Mouse (Mus musculus): Measurements from ENCODE around the gene Cstf1. TPM values are rescaled to one million over a fixed set of nuclear protein-coding genes. Genes with fewer than 3 reads are reported as not detected.

Gene Cstf1
- total RNA-seq (2021), result 10 to 100 TPM; 19.3 to 19.6 TPM
- long read RNA-seq, experiment 1, transcript Cstf1-201 (6 exons, 3,451 nt), result major isoform, 30 of 36 reads
- long read RNA-seq, experiment 1, partial matches to known transcripts, result 1 of 36 reads
- long read RNA-seq, experiment 1, other reads (novel, unspliced or antisense), result 5 of 36 reads
- long read RNA-seq, experiment 2, transcript Cstf1-201 (6 exons, 3,451 nt), result major isoform, 30 of 40 reads
- long read RNA-seq, experiment 2, partial matches to known transcripts, result 5 of 40 reads
- long read RNA-seq, experiment 2, other reads (novel, unspliced or antisense), result 5 of 40 reads

DNA sequence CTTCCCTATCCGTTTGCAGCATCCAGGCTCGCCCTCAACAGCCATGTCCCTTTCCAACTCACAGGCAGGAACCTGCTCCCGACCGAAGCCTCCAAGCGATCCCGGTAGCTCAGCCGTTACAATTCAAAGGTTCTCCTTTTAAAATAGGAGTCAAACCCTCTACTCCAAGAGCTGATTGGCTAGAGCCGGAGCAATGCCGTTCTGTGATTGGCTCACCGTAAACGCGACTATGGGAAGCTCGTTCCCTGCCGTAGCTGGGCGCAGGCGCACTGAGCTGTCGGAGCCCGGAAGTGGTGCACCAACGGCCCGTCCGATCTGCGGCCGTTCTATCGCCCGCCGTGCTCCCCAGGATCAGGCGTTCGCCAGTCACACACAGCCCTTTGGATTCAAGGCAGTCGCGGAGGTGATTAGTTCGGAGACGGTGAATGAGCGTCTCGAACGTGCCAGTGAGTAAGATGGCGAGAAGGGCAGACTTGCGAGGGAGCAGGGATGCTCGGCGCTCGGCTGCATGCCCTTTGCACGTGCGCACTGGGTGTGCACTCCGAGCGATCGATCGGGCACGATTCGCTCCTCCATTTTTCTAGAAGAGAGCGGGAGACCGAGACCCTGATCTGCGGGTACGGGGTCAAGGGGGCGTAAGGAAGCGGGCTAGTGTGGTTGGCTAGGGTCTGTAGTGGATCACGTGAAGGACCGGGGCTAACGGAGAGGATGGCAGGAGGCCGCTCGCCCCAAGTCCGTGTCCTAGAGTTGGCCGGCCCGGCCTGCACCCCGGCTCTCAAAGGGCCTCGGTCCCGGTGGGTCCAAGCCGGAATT lies at the start of gene Cstf1, which contains the start of gene Aurka:
Gene Cstf1, plus strand, starts transcription at position 271 of the 813 bp plus-strand sequence.
Gene Aurka, minus strand, starts transcription at position 125 of the 813 bp plus-strand sequence.
- peak; percentile 94 for DNase-seq
- intact Hi-C loops (cut with DNase I), result loop anchor here (2.0 to 10.0 kb wide), 2 partner anchors 24 to 634 kb away; partner anchors contain the start of gene Rae1

DNA sequence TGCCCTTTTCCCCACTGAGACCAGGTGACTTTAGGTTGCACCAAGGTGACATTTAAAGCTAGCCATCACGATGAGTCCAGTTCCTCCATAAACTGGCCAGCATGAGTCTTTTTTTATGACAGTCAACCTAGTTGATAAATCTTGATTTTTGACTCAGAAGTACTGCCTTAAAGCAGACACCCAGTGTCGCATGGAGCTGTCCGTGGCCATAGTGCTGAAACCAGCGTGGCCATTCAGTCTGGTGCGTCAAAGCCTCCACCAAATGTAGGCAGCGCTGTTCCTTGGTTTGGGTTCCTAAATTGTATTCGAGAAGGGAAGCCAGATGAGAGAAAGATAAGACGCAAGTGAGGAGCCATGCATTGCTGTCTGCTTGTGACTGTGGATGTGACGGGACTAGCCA lies 49.6 kb upstream of the Cstf1 start:
- intact Hi-C loops (cut with DNase I), result no loop called here
- DNase-seq, result peak; percentile 71 to 81

DNA sequence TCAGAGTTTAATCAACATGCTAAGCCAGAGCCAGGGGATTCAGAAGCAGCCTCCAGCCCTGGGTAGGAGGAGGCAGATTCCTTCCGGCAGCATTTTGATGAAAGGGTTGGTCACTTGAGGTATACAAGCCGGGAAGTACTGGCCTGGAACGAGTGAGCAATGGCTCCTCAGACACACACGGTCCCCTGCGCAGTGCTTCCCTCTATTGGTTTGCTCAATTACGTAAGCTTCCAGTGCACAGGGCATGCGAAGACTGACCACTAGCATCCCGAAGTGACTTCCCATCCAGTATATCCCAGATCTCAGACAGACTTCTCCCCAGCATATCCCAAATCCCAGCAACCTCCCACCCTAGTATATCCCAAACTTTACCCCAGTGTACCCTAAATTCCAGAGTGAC lies 42.2 kb upstream of the Cstf1 start:
- intact Hi-C loops (cut with DNase I), result loop anchor here (2.0 kb wide), 1 partner anchor 107 kb away; no protein-coding TSS in a partner anchor
- no peak for DNase-seq

DNA sequence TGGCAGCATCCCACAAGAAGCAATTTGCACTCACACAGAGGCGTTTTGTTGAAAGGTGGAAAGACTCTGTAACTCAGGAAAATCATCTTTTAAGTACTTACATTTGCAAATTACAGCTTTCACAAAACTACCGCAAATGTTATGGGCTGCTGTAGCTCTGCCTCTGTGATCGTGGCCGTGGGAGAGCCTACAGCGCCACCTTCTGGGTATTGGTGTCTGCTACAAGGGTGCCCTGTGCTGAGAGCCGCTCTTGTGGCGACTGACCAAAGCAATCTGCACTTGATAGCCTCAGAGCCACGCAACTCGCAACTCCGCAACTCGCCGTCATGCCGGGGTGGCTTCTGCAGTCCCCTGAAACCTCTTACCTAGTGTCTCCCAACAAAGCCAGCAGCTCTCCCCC lies 41.3 kb upstream of the Cstf1 start:
- DNase-seq, result peak; percentile 25 to 48
- intact Hi-C loops (cut with DNase I), result loop anchor here (2.0 kb wide), 1 partner anchor 108 kb away; no protein-coding TSS in a partner anchor

DNA sequence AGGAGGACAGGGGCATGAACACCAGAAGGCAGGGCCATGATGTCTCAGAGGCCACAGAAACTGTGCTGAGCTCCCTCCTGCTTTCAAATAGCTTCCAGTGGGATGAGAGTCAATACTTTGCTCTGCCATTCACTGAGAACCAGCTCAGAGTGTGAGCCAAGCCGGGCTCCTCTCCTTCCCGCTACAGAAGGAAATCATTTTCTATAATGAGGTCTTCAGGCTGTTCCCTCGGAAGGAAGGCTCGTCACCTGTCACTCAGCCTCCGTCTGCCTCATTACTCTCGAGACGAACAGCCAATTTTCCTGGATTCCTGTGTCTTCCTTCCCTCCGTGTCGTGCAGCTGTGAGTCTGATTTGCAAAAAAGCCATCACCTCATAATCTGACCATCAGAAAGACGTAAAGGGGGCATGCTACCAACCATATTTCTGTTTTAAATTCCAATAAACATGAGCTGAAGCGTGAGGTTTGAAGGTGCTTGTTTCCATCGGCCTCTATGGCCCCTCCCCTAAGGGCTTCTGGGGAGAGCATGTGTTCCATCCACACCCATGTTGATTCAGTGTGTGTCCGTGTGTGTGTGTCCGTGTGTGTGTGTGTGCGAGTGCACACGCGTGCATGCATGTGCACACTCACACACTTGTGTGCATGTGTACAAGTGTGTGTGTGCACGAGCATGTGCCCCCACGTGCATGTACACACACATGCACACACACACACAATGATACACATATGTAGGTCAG lies 32.1 kb upstream of the Cstf1 start:
- intact Hi-C loops (cut with DNase I), result no loop called here

DNA sequence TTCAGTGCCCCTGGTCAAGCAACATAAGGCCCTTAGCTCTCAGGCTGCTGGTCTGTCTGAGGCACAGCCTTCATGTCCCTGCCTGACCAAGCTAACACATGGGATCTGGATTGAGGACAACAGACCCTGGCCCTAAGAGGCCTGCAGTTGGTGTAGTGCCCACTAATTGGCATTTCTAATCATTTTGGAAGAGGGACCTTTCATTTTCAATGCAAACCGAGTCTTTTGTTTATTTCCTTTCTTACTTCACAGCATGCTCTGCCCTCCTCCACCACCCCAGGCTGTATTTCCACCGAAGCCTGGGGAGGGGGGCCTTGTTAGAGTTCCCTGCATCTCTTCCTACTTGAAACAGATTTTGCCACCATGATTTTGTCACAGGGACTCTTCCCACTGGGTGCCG lies 29.5 kb upstream of the Cstf1 start:
- intact Hi-C loops (cut with DNase I), result no loop called here
- no peak for DNase-seq

More for the DNA sequence above, 32.1 kb upstream of the Cstf1 start:
- no peak for DNase-seq

DNA sequence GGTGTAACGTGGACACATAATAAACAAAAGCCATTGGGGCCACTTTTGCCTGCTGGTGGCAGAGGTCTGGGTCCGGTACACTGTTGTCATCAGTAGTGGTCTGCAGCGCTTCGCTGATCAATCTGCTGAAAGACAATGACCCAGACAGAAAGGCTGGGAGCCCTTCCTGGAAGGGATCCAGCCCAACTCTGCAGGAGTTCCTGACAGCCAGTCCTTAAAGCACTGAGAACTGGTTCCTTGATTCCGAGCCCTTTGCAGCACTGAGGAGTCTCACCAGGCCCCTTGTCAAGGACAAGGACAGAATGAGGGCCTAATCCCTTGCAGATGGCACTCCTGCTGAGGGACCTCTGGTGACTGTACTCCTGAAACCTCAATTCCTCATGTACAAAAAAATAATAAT lies 28.9 kb upstream of the Cstf1 start:
- intact Hi-C loops (cut with DNase I), result no loop called here
- DNase-seq, result no peak

DNA sequence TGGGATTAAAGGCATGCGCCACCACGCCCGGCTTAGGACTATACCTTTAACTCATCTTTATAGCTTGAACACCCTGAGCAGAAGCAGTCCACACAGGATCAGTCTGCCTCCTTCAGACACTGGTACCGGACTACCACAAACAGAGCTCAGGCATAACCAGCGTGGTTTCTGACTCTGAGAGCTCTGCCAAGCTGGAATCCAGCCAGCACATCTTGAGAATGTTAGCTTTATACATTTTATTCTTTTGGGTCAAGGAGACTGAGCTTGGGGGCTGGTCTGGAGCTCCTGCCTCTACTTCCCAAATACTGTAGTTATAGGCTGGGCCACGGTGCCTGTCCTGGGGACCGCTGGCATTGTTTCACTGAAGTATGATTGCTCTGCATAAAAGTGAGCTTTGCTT lies 26.7 kb upstream of the Cstf1 start:
- intact Hi-C loops (cut with DNase I), result no loop called here
- no peak for DNase-seq

DNA sequence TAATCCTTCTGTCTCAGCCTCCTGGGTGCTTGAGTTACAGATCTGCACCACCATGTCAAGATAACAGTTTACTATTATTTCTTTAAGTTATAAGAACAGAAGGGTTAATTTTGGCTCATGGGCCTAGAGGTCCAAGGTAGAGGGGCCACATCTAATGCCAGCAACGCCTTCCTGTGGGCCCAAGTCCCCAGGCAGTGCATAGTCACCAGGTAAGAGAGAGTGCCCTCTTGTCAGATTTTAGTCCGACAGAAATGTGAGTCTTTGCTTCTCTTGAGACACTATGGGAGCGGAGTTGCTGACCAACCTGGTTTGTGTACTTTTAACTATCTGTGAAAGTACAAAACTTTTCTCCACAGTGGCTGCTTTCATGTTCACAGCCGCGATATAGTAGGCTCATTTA lies 25.8 kb upstream of the Cstf1 start:
- intact Hi-C loops (cut with DNase I), result no loop called here
- no peak for DNase-seq

DNA sequence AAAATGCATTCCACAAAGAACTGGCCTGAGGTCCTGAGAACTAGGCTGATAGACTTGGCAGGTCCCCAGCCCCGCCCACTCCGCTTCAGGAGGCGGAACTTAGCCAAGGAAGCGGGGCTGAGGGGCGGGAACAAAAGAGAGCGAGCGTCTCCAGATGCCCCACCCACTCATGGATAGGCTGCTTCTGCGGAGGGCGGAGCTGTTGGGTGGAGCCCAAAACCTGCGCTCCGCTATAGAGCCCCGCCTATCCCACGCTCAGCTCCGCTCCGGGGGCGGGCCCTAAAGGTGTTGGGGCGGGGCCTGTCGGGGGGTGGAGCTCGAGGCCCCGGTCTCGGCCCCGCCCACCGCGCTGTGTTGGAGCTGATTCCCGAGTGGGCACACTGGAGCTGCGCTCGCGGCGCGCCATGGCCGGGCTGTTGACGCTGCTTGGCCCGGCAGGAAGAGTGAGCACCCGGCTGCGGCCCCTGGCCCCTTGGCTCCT lies 25.2 kb upstream of the Cstf1 start, which contains the start of gene Fam210b:
Gene Fam210b, plus strand, starts transcription at position 308 of the 481 bp plus-strand sequence.
- intact Hi-C loops (cut with DNase I), result no loop called here

DNA sequence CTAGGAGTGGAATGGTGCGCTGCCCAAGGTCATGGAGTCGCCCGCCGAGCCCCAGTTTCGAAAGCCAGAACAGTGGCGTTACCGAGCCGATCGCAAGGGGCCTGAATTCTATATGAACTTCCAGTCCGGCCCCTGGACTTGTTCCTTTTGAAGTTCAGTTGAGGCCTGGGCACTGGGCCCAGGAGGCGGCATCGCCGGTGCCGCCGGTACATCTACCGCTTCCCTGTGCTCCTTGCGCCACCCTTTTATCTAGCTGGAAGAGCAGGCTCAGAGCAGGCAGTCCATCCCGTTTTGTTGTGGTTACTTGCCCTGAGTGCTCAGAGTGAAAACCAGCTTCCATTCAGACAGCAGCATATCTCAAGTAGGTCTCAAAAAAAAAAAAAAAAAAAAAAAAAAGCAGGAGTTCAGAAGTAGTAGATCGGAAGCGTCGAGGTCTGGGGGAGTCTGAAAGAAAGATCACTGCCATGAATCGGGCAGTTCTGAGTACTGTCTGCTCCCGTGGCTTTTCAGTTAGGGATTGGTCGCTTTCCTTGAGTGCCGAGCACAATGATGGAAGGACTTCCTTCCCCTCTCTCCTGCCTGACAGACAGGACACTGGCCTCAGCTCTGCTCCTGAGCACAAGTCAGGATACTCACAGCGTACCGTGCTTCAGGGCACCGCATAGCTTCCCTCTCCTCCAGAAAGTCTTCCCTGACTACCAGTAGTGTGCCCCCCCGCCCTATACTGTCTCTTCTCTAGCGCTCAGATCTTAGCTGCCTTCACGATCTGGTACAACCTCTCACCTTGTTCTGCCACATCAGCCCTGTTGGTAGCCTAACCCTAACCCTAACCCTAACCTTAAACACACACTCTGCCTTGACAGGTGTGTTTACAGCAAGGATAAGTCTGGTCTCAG lies 24.2 kb upstream of the Cstf1 start:
- DNase-seq, result peak; percentile 33 to 41
- intact Hi-C loops (cut with DNase I), result loop anchor here (2.0 kb wide), 1 partner anchor 25 kb away; the partner anchor contains the start of genes Aurka and Cstf1

More for the DNA sequence above, 25.2 kb upstream of the Cstf1 start, which contains the start of gene Fam210b:
- DNase-seq, result peak; percentile 95 to 98

DNA sequence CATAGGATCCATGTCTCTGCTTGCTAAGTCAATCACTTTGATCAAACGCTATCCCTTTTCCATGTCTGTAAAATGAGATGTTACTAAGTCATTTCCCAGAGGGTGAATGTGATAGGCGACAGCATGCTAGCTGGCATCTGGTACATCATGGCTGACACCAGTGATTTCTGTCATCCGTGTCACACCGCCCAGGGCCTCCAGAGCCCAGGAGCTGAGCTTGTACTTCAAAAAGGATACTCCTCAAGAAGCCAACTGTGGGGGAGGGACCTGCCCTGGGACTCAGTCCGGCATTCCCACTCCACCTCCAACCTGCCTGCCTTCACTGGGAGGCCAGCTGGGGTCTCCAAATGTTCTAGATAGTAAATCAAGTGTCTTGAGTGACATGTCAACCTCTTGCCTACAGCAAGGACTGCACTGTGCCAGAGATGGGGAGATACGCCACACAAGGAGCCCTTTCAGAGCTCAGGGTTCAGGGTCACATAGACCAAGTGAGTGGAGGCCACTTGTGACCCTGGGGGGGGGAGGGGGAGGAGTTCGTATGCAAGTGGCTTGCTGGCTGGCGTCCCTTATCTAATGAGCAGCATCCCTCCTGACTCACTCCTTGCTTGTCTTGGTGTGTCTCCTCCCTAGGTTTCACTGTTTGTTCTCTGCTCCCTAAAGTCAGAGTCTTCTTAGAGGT lies 23.4 kb upstream of the Cstf1 start:
- DNase-seq, result no peak
- intact Hi-C loops (cut with DNase I), result loop anchor here (2.0 kb wide), 1 partner anchor 24 kb away; the partner anchor contains the start of genes Aurka and Cstf1

DNA sequence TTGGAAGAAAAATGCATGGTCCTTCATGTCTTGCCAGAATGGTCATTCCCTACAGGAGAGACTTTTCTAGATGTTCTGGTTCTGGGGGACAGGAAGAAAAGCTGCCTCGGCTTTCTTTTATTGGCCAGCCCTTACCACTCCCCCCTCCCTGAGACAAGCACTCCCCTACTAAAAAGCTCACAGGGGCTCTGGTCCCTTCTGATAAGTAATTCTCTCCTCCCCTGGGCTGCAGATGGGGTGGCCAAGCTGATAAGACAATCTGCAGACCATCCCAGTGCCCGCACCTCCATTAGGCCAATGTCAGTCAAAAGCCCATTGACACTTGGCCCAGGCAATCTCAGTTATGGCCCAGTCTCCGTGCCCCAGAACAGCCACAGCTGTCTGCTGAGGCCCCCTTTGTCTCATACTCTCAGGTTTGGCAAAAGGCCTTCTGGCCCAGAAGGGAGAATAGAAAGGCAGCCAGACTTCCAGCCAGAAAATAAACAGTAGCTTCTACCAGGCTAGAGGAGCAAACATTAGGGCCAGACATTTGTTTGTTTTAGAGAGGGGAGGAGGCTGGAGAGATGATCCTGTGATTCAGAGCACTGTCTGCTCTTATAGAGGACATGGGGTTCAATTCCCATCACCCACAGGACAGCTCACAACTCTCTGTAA lies 22.1 kb upstream of the Cstf1 start:
- intact Hi-C loops (cut with DNase I), result no loop called here
- DNase-seq, result peak; percentile 15 to 57

DNA sequence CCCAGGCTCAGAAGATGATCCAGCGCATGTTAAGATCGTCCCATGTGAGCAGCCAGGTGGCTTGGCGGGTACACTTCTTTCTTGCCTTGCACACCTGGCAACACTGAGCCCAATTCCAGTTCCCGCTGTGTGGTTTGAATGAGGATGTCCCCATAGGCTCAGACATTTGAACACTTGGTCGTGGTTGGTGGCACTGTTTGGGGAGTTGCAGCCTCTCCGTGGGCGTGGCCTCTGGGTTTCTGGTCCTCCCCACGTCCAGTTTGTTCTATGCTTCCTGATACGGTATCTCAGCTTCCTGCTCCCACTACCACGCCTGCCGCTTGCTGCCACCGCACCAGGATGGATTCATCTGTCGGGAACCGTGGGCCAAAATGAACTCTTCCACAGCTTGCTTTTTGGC lies 20.7 kb upstream of the Cstf1 start:
- DNase-seq, result no peak
- intact Hi-C loops (cut with DNase I), result no loop called here

DNA sequence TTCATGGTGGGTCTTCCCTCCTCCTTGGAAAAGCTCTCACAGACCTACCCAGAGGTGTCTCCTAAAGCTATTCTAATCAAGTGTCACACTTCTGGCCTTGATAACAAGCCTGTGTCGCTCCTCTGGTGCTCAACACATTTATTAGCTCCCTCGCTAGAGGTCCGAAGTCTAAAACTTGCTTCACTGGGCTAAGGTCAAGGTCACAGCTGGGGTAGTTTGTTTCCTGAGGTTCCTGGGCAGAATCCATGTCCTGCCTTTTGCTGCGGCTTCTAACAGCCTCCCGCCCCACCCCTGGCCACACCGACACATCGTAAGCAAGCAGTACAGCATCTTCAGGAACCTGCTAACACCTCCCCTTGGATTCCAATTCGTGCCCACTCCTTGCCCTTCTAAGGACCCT lies 19.7 kb upstream of the Cstf1 start:
- intact Hi-C loops (cut with DNase I), result no loop called here
- DNase-seq, result no peak

DNA sequence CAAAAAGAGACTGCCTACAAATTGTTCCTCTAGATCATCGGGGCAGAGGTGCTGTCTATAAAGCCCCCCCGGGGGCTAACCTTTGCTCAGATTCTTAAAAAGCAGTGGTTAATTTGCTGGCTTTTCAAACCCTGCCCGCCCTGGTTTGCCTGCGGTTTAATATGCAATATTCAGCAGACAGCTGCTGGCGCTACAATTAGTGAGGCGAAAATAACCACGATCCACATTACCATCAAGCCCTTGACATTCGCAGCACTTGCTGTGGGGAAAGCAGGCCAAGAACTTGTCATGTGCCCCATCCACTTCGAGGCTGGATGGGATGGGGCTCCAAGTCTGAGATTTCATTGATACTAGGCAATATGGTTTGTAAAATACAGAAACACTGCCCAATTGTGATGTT lies 17.3 kb upstream of the Cstf1 start:
- DNase-seq, result no peak
- intact Hi-C loops (cut with DNase I), result no loop called here

DNA sequence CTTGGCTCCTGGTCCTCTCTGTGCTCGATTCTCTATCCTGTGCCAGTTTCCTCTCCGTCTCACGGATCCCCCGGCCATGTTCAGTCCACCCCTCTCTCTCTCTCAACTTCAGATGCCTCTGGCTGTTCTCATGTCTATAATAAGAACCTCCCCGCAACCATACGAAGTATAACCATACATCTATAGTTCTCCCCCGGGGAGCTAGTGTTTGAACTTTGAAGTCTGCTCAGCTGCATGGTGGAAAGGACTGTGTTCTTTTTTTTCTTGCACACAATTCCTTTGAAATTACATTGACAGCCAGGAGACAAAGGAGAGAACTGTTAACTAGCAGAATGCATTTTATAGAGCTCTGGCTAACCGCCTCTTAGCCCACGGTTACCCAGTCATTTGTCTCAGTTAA lies 15.7 kb upstream of the Cstf1 start:
- DNase-seq, result no peak
- intact Hi-C loops (cut with DNase I), result no loop called here

DNA sequence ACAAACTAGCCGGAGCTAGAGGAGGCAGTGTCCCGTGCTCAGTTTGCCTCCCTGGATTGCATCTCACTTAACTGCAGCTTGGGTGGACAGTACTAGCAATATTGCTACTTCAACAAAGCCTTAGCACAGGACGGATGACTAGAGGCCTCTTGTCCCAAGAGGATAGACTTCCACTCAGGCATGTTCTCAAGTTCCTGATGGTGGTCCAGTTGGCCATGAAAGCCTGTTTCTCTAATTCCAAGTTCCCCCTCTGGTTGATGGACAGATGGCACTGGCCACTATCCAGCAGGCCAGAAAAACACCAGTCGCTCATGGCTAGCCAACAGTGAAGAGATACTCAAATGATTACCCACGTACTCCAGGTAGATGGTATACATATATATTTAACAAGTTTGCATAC lies 14.6 kb upstream of the Cstf1 start:
- DNase-seq, result no peak
- intact Hi-C loops (cut with DNase I), result no loop called here

Data from heart, postnatal 14 days (tissue).